Mouse (Mus musculus): ENCODE results near the gene Tent4a. TPM values are rescaled to one million over a fixed set of nuclear protein-coding genes. Genes with fewer than 3 reads are reported as not detected.

The Tent4a gene
- total and polyA plus RNA-seq, 3 experiments, result 3.6 to 8.8 (median 5.7) TPM

GRCm38 (mm10) chr13:69538327-69538726 is 3.9 kb upstream of the Tent4a start:
- DNase-seq (ENCODE audit: extremely low read depth), result no peak
- no peak overlapping the region for H3K27ac ChIP-seq (ENCODE audit: insufficient read depth, low read depth)
- no peak overlapping the region for H3K4me3 ChIP-seq (replicated peaks in 1 of 3; ENCODE audit: low read depth in 2 of 3, low read length in 2 of 3, poor library complexity in 1 of 3)
- H3K9ac ChIP-seq (ENCODE audit: insufficient read depth, low read depth), result no peak overlapping the region
- no peaks in the 10 kb centered on the region for H3K36me3 ChIP-seq (replicated peaks in 1 of 2; ENCODE audit: control insufficient read depth in 1 of 2, insufficient read depth in 1 of 2, low read length in 1 of 2)
- H3K79me2 ChIP-seq (replicated peaks; ENCODE audit: control insufficient read depth, extremely low read depth, insufficient read depth, poor library complexity, severe bottlenecking), result peaks cover 4% of the 10 kb centered on the region; the same call in 1 of the 2 replicates
- TF ChIP-seq MAFK (IDR thresholded peaks at IDR 0.05; ENCODE audit: insufficient replicate concordance, low read length), result no peak
- TF ChIP-seq GABPA (IDR thresholded peaks at IDR 0.05; ENCODE audit: insufficient replicate concordance, low read depth, low read length), result no peak
- TF ChIP-seq CTCF (conservative IDR thresholded peaks at IDR 0.05 in 1 of 2, IDR thresholded peaks at IDR 0.05 in 1 of 2; ENCODE audit: low read depth in 2 of 2, low read length in 2 of 2), result no peak
- TF ChIP-seq SMC3 (IDR thresholded peaks at IDR 0.05; ENCODE audit: low read depth, low read length), result no peak
- TF ChIP-seq EP300 (IDR thresholded peaks at IDR 0.05; ENCODE audit: low read length), result no peak
- no peak for TF ChIP-seq ZNF384 (IDR thresholded peaks at IDR 0.05; ENCODE audit: low read depth, low read length)
- TF ChIP-seq USF2 (conservative IDR thresholded peaks at IDR 0.05; ENCODE audit: low read depth, low read length), result no peak
- TF ChIP-seq USF1 (IDR thresholded peaks at IDR 0.05; ENCODE audit: low read depth, low read length), result no peak
- dilution Hi-C loops (cut with MboI; ENCODE audit: extremely low pct_ligation_motif_present, extremely low pct_unique_long_range_greater_than_20kb, low sequenced_read_pairs) (no loop called here), in situ Hi-C loops (cut with MboI; ENCODE audit: low pct_ligation_motif_present, low pct_unique_long_range_greater_than_20kb, low sequenced_read_pairs) (no loop called here)
- H3K9me3 ChIP-seq (replicated peaks; ENCODE audit: low read length), result no peaks in the 10 kb centered on the region
- H3K27me3 ChIP-seq (replicated peaks), result no peaks in the 10 kb centered on the region
- no peak overlapping the region for H3K4me2 ChIP-seq (ENCODE audit: insufficient read depth, low read depth, poor library complexity, severe bottlenecking)
- H3K4me1 ChIP-seq (ENCODE audit: control insufficient read depth in 1 of 2, insufficient read depth in 2 of 2), result peaks cover 0 to 15% of the 10 kb centered on the region in 2 experiments; a peak in 2 of 4 replicates

- Histone ChIP-seq H3K79me2 (replicated peaks; ENCODE audit: control insufficient read depth, extremely low read depth, insufficient read depth, poor library complexity, severe bottlenecking) (peaks cover 13% of the 10 kb centered on the region), H3K27me3 (replicated peaks) (no peaks in the 10 kb centered on the region), H3K36me3 (replicated peaks in 1 of 2; ENCODE audit: control insufficient read depth in 1 of 2, insufficient read depth in 1 of 2, low read length in 1 of 2) (no peaks in the 10 kb centered on the region), H3K4me2 (ENCODE audit: insufficient read depth, low read depth, poor library complexity, severe bottlenecking) (no peak overlapping the region), H3K4me3 (replicated peaks in 1 of 3; ENCODE audit: low read depth in 2 of 3, low read length in 2 of 3, poor library complexity in 1 of 3) (no peak overlapping the region), H3K27ac (ENCODE audit: insufficient read depth, low read depth) (no peak overlapping the region), H3K4me1 (ENCODE audit: control insufficient read depth in 1 of 2, insufficient read depth in 2 of 2) (peaks cover 0 to 18% of the 10 kb centered on the region in 2 experiments; a peak in 2 of 4 replicates), H3K9ac (ENCODE audit: insufficient read depth, low read depth) (no peak overlapping the region), H3K9me3 (replicated peaks; ENCODE audit: low read length) (no peaks in the 10 kb centered on the region)
- DNase-seq (ENCODE audit: extremely low read depth), result no peak
- no peak for TF ChIP-seq ZKSCAN1 (IDR thresholded peaks at IDR 0.05; ENCODE audit: borderline replicate concordance, low read depth, low read length)
- TF ChIP-seq JUN (IDR thresholded peaks at IDR 0.05; ENCODE audit: insufficient read depth, low read depth, low read length), result no peak
- no peak for TF ChIP-seq RAD21 (IDR thresholded peaks at IDR 0.05; ENCODE audit: low read depth, low read length)
- no peak for TF ChIP-seq HCFC1 (IDR thresholded peaks at IDR 0.05; ENCODE audit: low read depth, low read length)
- dilution Hi-C loops (cut with MboI; ENCODE audit: extremely low pct_ligation_motif_present, extremely low pct_unique_long_range_greater_than_20kb, low sequenced_read_pairs) (no loop called here), in situ Hi-C loops (cut with MboI; ENCODE audit: low pct_ligation_motif_present, low pct_unique_long_range_greater_than_20kb, low sequenced_read_pairs) (no loop called here)
These were observed 2.9 kb upstream of the Tent4a start for GRCm38 (mm10) chr13:69537366-69537765.

GRCm38 (mm10) chr13:69536021-69536420 is 1.6 kb upstream of the Tent4a start:
- Histone ChIP-seq H3K27ac (ENCODE audit: insufficient read depth, low read depth) (no peak overlapping the region), H3K4me3 (replicated peaks in 1 of 3; ENCODE audit: low read depth in 2 of 3, low read length in 2 of 3, poor library complexity in 1 of 3) (no peak overlapping the region), H3K36me3 (replicated peaks in 1 of 2; ENCODE audit: control insufficient read depth in 1 of 2, insufficient read depth in 1 of 2, low read length in 1 of 2) (peaks cover 0 to 12% of the 10 kb centered on the region in 2 experiments), H3K4me1 (ENCODE audit: control insufficient read depth in 1 of 2, insufficient read depth in 2 of 2) (peaks cover 12 to 32% of the 10 kb centered on the region in 2 experiments), H3K79me2 (replicated peaks; ENCODE audit: control insufficient read depth, extremely low read depth, insufficient read depth, poor library complexity, severe bottlenecking) (peaks cover 18% of the 10 kb centered on the region), H3K9me3 (replicated peaks; ENCODE audit: low read length) (no peaks in the 10 kb centered on the region), H3K9ac (ENCODE audit: insufficient read depth, low read depth) (no peak overlapping the region), H3K4me2 (ENCODE audit: insufficient read depth, low read depth, poor library complexity, severe bottlenecking) (no peak overlapping the region), H3K27me3 (replicated peaks) (no peaks in the 10 kb centered on the region)
- no peak for TF ChIP-seq ZNF384 (IDR thresholded peaks at IDR 0.05; ENCODE audit: low read depth, low read length)
- dilution Hi-C loops (cut with MboI; ENCODE audit: extremely low pct_ligation_motif_present, extremely low pct_unique_long_range_greater_than_20kb, low sequenced_read_pairs) (no loop called here), in situ Hi-C loops (cut with MboI; ENCODE audit: low pct_ligation_motif_present, low pct_unique_long_range_greater_than_20kb, low sequenced_read_pairs) (no loop called here)
- DNase-seq (ENCODE audit: extremely low read depth), result no peak

All from CH12.LX (cell line).